Comparison of ENCODE assay signal across 9 mouse cellular contexts in the genomic region with DNA sequence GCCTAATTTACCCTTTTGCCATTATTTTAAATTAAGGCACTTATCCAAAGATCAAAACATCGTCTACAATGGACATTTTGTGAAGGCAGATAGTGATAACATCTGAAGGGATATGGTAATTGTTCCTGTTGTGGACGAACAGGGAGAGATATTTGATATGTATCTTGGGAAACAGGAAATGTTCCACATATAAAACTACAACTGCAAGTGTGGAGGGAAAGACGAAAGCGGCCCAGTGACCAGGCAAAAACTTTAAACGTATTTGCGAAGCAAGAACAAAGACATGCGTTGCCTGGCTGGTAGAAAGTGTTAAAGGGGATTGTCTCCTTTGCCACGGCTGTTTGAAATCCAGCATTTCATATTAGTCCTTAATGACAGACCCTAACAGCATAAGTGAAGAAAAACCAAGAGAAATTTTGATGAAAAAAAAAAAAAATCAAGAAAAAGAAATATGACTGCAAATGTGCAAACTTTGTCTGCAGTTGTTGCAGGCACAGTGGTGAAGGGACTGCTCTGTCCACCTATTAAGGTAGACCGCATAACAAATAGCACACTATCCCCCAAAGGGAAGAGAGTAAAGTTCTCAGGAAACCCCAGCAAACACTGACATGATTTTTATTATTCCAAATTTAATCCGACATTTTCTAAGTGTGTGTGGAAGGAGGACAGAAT.
A peak's percentile ranks its signal among the peaks of the same experiment; 100 is the strongest.
DNase-seq lines count a peak whose midpoint lies in the region; ATAC-seq and TF ChIP-seq lines count a peak whose summit lies in the region.
"Had no signal": no experiment of that assay in that cellular context is flagged by ENCODE, and none has a peak within 500 bp of the region (broad histone marks: within the 10 kb centered on the region; RNA-seq: fewer than 3 reads in every experiment).

No protein-coding gene starts in this region.

- ATAC-seq in kidney, embryonic 15.5 days (replicated peaks; ENCODE audit: low FRiP score): peak; percentile 64; the same call in 1 of the 2 replicates
- ATAC-seq in forebrain, postnatal 0 days: 0 out of 2 replicates have a peak, but pooled peaks have one; percentile 2
- ATAC-seq in midbrain, postnatal 0 days (ENCODE audit: low FRiP score): peak; percentile 49
- ATAC-seq in heart, embryonic 12.5 days (ENCODE audit: insufficient number of reproducible peaks, low FRiP score): no peak

- DNase-seq in kidney, postnatal 25 days: no peak
- peak; percentile 65 for DNase-seq in cerebellum, adult 9-10 months
- DNase-seq in forebrain, postnatal 0 days: peak; percentile 73
- DNase-seq in midbrain, postnatal 0 days (ENCODE audit: low spot score): peak; percentile 26
- DNase-seq in adipocyte (ENCODE audit: low spot score): no peak
- DNase-seq in frontal cortex, postnatal 25 days (ENCODE audit: low spot score in 2 of 2): no peak

- peaks cover 26% of the 10 kb centered on the region for H3K27me3 ChIP-seq in kidney, embryonic 15.5 days
- no peaks in the 10 kb centered on the region for H3K27me3 ChIP-seq in forebrain, postnatal 0 days (ENCODE audit: insufficient read depth, low read length)
- no peaks in the 10 kb centered on the region for H3K27me3 ChIP-seq in midbrain, postnatal 0 days (ENCODE audit: insufficient read depth, low read length)
- H3K27me3 ChIP-seq in heart, embryonic 12.5 days (replicated peaks): 0 out of 2 replicates have a peak, but pooled peaks cover 3% of the 10 kb centered on the region
- H3K27me3 ChIP-seq: liver, embryonic 15.5 days had no signal

- TF ChIP-seq CTCF in forebrain, postnatal 0 days (IDR thresholded peaks at IDR 0.05; ENCODE audit: low read depth): no peak
- no peak for TF ChIP-seq CTCF in midbrain, postnatal 0 days (IDR thresholded peaks at IDR 0.05)

- 36% methylated on average over 10 of the region's 10 CpGs for WGBS in kidney, embryonic 15.5 days
- WGBS in forebrain, postnatal 0 days: 10% methylated on average over 10 of the region's 10 CpGs
- 19% methylated on average over 10 of the region's 10 CpGs for WGBS in midbrain, postnatal 0 days
- 49% methylated on average over 10 of the region's 10 CpGs for WGBS in heart, embryonic 12.5 days

- H3K9me3 ChIP-seq in kidney, embryonic 15.5 days (replicated peaks): no peaks in the 10 kb centered on the region
- no peaks in the 10 kb centered on the region for H3K9me3 ChIP-seq in forebrain, postnatal 0 days (ENCODE audit: low read length)
- no peaks in the 10 kb centered on the region for H3K9me3 ChIP-seq in midbrain, postnatal 0 days (ENCODE audit: low read length)
- H3K9me3 ChIP-seq in heart, embryonic 12.5 days (replicated peaks): no peaks in the 10 kb centered on the region
- H3K9me3 ChIP-seq: liver, embryonic 15.5 days had no signal

- H3K4me1 ChIP-seq in kidney, embryonic 15.5 days: no peaks in the 10 kb centered on the region
- peaks cover 15% of the 10 kb centered on the region for H3K4me1 ChIP-seq in forebrain, postnatal 0 days (ENCODE audit: insufficient read depth)
- no peaks in the 10 kb centered on the region for H3K4me1 ChIP-seq in midbrain, postnatal 0 days (ENCODE audit: insufficient read depth, low read length)
- H3K4me1 ChIP-seq in heart, embryonic 12.5 days (replicated peaks): no peaks in the 10 kb centered on the region
- H3K4me1 ChIP-seq: liver, embryonic 15.5 days had no signal

- no peak overlapping the region for H3K4me2 ChIP-seq in kidney, embryonic 15.5 days
- peak overlapping the region; percentile 42 for H3K4me2 ChIP-seq in forebrain, postnatal 0 days (ENCODE audit: low read depth)
- H3K4me2 ChIP-seq in midbrain, postnatal 0 days (ENCODE audit: low read depth, low read length, poor library complexity, severe bottlenecking): peak overlapping the region; percentile 34
- H3K4me2 ChIP-seq in heart, embryonic 12.5 days: no peak overlapping the region
- H3K4me2 ChIP-seq: liver, embryonic 15.5 days had no signal

- H3K9ac ChIP-seq in kidney, embryonic 15.5 days: no peak overlapping the region
- H3K9ac ChIP-seq in forebrain, postnatal 0 days: peak overlapping the region; percentile 54
- H3K9ac ChIP-seq in midbrain, postnatal 0 days (replicated peaks; ENCODE audit: low read length, poor library complexity, severe bottlenecking): no peak overlapping the region
- H3K9ac ChIP-seq in heart, embryonic 12.5 days: no peak overlapping the region
- H3K9ac ChIP-seq: liver, embryonic 15.5 days had no signal

- H3K4me3 ChIP-seq in kidney, embryonic 15.5 days (replicated peaks): no peak overlapping the region
- peak overlapping the region; percentile 18 for H3K4me3 ChIP-seq in forebrain, postnatal 0 days (ENCODE audit: low read depth, low read length)
- H3K4me3 ChIP-seq in midbrain, postnatal 0 days (ENCODE audit: low read depth, low read length): no peak overlapping the region
- H3K4me3 ChIP-seq in heart, embryonic 12.5 days: no peak overlapping the region
- H3K4me3 ChIP-seq: liver, embryonic 15.5 days had no signal

- no peaks in the 10 kb centered on the region for H3K36me3 ChIP-seq in kidney, embryonic 15.5 days
- no peaks in the 10 kb centered on the region for H3K36me3 ChIP-seq in forebrain, postnatal 0 days (ENCODE audit: insufficient read depth)
- no peaks in the 10 kb centered on the region for H3K36me3 ChIP-seq in midbrain, postnatal 0 days (ENCODE audit: insufficient read depth, low read length)
- H3K36me3 ChIP-seq in heart, embryonic 12.5 days: no peaks in the 10 kb centered on the region
- H3K36me3 ChIP-seq: liver, embryonic 15.5 days had no signal

- no peak overlapping the region for H3K27ac ChIP-seq in kidney, embryonic 15.5 days
- peak overlapping the region; percentile 92 for H3K27ac ChIP-seq in forebrain, postnatal 0 days (ENCODE audit: low read depth, low read length)
- H3K27ac ChIP-seq in midbrain, postnatal 0 days (ENCODE audit: low read depth, low read length): peak overlapping the region; percentile 59
- no peak overlapping the region for H3K27ac ChIP-seq in heart, embryonic 12.5 days (ENCODE audit: poor library complexity, severe bottlenecking)
- H3K27ac ChIP-seq: liver, embryonic 15.5 days had no signal

Comparison
In these comparisons a context has a peak if more than half of its experiments do, and no peak if none do; other contexts are left out.
1. H3K27ac ChIP-seq: peak in forebrain, postnatal 0 days (single experiment) and midbrain, postnatal 0 days (single experiment); none in kidney, embryonic 15.5 days (single experiment) and heart, embryonic 12.5 days (single experiment).
2. H3K4me2 ChIP-seq: peak in forebrain, postnatal 0 days (single experiment) and midbrain, postnatal 0 days (single experiment); none in kidney, embryonic 15.5 days (single experiment) and heart, embryonic 12.5 days (single experiment).
3. DNase-seq: peak in cerebellum, adult 9-10 months (single experiment), forebrain, postnatal 0 days (single experiment) and midbrain, postnatal 0 days (single experiment); none in kidney, postnatal 25 days (0 of 2), adipocyte (single experiment) and frontal cortex, postnatal 25 days (0 of 2).